Mouse (Mus musculus): ENCODE measurements around the gene Bsn. TPM values are rescaled to one million over a fixed set of nuclear protein-coding genes. Genes with fewer than 3 reads are reported as not detected.

The Bsn gene
- polyA plus RNA-seq, 1 experiment from 2014 or later, result 1.1 TPM

DNA sequence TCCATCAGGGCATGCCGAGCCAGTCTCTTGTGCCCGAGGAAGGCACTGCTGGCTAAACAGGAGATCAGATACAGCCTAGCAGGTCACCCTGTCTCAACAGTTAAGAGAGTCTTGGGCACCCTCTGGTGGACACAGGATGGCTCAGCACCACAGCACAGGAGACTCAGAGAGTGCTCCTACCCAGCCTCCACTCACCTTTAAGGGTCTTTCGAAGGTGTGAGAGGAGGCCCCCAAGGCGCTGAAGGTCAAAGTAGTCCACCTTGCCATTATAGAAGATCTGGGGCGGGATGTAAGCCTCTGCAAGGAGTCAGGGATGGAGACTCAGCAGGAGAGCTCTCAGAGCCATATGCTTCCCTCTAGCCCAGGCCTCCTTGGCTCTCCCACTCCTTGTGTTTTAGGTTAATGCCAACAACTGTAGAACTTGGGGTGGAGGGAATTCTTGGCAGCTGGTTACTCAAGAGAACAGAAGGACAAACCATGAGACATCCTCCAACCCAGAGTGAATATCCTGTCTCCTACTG, 124.6 kb downstream of the Bsn start:
- Histone ChIP-seq H3K9me3 (replicated peaks) (no peaks in the 10 kb centered on the region), H3K4me1 (no peaks in the 10 kb centered on the region), H3K4me3 (no peak overlapping the region), H3K36me3 (peaks cover 77% of the 10 kb centered on the region), H3K27ac (replicated peaks) (no peak overlapping the region), H3K27me3 (ENCODE audit: low read depth, poor library complexity, severe bottlenecking) (no peaks in the 10 kb centered on the region)
- WGBS, result 51% methylated on average over 5 of the region's 5 CpGs
- DNase-seq (ENCODE audit: low spot score), result peak; percentile 44

DNA sequence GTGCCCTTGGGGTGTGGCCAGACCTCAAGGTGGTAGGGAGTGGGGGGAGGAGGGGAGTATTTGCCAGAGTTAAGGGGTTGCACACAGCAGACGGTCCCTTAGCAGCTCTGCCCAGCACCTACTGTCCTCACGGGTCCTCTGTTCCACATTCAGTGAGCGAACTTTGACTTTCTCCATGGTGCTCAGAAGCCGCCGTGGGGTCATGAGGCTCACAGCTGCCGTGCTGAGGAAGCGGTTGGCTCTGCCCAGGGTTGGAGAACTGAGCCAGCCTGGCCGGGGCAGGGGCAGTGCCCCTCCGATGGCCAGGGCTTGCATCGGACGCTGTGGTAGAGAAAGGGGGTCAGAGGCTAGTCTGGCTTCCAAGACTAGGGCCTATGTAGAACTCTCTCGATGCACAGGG, 126.8 kb downstream of the Bsn start:
- no peaks in the 10 kb centered on the region for H3K4me1 ChIP-seq
- no peaks in the 10 kb centered on the region for H3K27me3 ChIP-seq (ENCODE audit: low read depth, poor library complexity, severe bottlenecking)
- H3K36me3 ChIP-seq, result peaks cover 80% of the 10 kb centered on the region
- no peak overlapping the region for H3K27ac ChIP-seq (replicated peaks)
- WGBS, result 93% methylated on average over 12 of the region's 12 CpGs
- H3K9me3 ChIP-seq (replicated peaks), result no peaks in the 10 kb centered on the region
- no peak for DNase-seq (ENCODE audit: low spot score)
- no peak overlapping the region for H3K4me3 ChIP-seq

DNA sequence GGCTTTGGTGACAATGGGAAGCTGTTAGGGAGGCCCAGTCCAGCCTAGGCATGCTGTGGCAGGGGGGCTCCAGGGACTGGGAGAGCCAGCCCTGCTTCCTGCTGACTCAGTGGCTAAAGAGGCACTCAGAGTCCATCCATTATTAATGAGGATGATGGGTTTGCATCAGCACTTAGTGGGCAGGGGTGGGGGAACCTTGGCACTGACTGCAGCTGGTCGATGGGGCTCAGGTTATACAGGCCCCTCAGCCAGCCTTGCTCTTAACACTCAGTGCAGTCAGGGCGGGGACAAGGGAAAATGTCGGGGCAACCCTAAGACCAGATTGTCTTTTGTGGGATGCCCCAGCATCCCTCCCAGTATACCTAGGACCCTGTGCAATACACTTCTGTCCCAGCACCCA, 128.0 kb downstream of the Bsn start:
- no peaks in the 10 kb centered on the region for H3K4me1 ChIP-seq
- H3K9me3 ChIP-seq (replicated peaks), result no peaks in the 10 kb centered on the region
- H3K27me3 ChIP-seq (ENCODE audit: low read depth, poor library complexity, severe bottlenecking), result no peaks in the 10 kb centered on the region
- peaks cover 91% of the 10 kb centered on the region for H3K36me3 ChIP-seq
- WGBS, result 91% methylated on average over 3 of the region's 3 CpGs
- H3K4me3 ChIP-seq, result no peak overlapping the region
- H3K27ac ChIP-seq (replicated peaks), result no peak overlapping the region
- DNase-seq (ENCODE audit: low spot score), result no peak

DNA sequence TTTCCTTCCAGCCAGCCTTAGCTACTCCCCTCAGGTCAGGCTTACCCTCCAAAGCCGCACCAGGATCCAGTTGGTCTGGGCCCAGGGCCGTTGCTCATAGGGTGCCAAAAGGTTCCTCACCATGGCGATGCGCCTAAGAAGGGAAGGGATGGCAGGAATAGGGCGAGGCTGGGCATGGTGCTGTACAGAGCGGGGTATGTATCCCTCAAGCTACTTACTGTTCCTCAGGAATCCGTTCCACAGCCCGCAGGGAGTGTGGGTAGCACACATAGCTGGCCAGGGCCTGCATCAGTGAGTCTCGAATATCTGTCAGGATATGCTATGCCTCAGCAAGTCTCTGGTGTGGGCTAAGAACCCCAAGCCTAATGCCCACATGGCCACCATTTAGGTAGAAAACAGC, 131.9 kb downstream of the Bsn start:
- Histone ChIP-seq H3K9me3 (replicated peaks) (no peaks in the 10 kb centered on the region), H3K27ac (replicated peaks) (no peak overlapping the region), H3K36me3 (peaks cover 96% of the 10 kb centered on the region), H3K4me3 (no peak overlapping the region), H3K4me1 (peaks cover 5% of the 10 kb centered on the region), H3K27me3 (ENCODE audit: low read depth, poor library complexity, severe bottlenecking) (no peaks in the 10 kb centered on the region)
- 95% methylated on average over 9 of the region's 9 CpGs for WGBS
- DNase-seq (ENCODE audit: low spot score), result no peak

DNA sequence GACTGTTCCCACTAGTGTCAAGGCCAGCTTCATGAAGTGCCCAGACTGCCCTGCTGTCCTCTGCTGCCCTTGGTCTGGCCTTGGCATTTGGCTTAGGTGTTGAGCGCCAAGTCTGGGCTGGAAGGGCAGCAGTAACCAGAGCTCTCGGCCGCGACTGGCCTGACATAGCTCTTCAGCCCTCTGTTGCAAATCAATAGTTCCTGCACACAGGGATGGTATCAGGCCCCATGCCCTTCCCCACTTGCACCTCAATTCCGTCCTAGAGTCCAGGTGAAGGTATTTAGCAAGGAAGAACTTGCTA, 133.0 kb downstream of the Bsn start:
- 93% methylated on average over 5 of the region's 5 CpGs for WGBS
- no peak overlapping the region for H3K4me3 ChIP-seq
- peaks cover 10% of the 10 kb centered on the region for H3K4me1 ChIP-seq
- no peak for DNase-seq (ENCODE audit: low spot score)
- H3K36me3 ChIP-seq, result peaks cover 88% of the 10 kb centered on the region
- H3K27ac ChIP-seq (replicated peaks), result no peak overlapping the region
- H3K27me3 ChIP-seq (ENCODE audit: low read depth, poor library complexity, severe bottlenecking), result no peaks in the 10 kb centered on the region
- no peaks in the 10 kb centered on the region for H3K9me3 ChIP-seq (replicated peaks)

DNA sequence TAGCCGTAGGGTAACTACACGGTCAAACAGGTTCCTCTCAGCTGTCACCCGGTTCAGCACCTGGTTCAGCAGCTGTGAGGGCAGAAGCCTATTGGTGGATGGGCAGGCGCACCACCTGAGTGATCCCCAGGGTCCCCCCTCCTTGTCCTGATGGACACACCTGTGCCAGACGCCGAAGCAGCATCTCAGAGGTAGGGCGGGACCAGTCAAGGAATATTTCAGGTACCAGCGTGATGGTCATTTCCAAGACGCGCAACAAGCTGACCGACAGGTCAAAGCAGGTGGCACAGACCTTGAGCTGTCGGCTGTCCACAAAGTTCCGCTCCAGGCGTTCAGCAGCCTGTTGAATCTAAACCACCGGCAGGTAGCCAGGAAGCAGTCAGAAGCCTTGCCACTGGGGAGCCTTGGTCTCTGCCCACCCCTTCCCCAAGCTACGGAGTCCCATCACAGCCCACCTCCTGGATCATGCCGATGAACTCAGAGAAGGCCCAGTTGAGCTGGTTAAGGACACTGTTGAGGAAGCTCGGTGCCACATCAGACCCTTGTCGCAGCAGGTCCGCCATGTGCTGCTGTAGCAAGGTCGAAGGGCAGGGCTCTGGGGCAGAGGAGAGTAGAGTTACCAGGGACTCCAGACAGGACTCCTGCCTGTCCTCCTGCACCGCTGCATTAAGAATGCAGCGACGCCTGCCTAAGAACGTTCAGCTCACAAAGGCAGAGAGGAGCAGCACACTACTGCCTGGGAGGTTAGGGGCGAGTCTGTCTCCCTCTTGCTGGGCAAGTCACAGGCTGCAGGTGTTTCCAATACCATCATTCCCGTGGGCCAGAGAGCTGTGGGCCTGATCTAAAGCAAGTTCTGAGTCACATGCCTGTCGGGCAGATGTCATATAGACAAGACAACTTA, 133.6 kb downstream of the Bsn start:
- DNase-seq (ENCODE audit: low spot score), result no peak
- peaks cover 88% of the 10 kb centered on the region for H3K36me3 ChIP-seq
- WGBS, result 80% methylated on average over 28 of the region's 28 CpGs

DNA sequence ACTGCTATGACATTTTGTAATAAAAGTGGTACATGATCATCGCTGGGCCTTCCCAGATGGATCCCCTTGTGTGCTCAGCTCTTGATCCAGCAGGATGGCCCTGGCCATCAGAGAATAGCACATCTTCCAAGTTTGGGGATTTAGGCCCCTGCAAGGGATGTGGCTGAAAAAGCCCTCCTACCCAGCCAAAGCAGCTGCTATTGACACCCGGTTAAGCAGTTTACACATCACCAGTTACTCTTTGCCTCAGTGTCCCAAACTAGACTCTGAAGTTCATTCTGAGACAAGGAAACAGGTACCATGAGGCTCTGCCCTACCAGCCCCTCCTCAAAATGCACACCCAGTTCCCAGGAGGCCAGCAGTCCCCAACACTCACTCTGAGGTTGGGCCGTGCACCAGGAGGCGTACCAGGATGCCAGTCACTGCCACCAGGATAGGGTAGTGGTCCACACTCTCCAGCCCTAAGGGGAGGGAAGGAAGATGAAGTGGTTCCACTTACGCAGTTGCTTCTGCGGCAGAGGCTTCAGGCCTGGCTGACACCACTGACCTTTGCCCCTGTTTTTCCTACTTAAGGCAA, 134.4 kb downstream of the Bsn start:
- Histone ChIP-seq H3K27ac (replicated peaks) (no peak overlapping the region), H3K27me3 (ENCODE audit: low read depth, poor library complexity, severe bottlenecking) (no peaks in the 10 kb centered on the region), H3K4me1 (peaks cover 10% of the 10 kb centered on the region), H3K9me3 (replicated peaks) (no peaks in the 10 kb centered on the region), H3K4me3 (no peak overlapping the region), H3K36me3 (peaks cover 92% of the 10 kb centered on the region)
- WGBS, result 88% methylated on average over 6 of the region's 6 CpGs
- no peak for DNase-seq (ENCODE audit: low spot score)

More for the DNA sequence above, 133.6 kb downstream of the Bsn start:
- peaks cover 10% of the 10 kb centered on the region for H3K4me1 ChIP-seq
- no peak overlapping the region for H3K27ac ChIP-seq (replicated peaks)
- no peaks in the 10 kb centered on the region for H3K27me3 ChIP-seq (ENCODE audit: low read depth, poor library complexity, severe bottlenecking)
- H3K4me3 ChIP-seq, result no peak overlapping the region
- no peaks in the 10 kb centered on the region for H3K9me3 ChIP-seq (replicated peaks)

DNA sequence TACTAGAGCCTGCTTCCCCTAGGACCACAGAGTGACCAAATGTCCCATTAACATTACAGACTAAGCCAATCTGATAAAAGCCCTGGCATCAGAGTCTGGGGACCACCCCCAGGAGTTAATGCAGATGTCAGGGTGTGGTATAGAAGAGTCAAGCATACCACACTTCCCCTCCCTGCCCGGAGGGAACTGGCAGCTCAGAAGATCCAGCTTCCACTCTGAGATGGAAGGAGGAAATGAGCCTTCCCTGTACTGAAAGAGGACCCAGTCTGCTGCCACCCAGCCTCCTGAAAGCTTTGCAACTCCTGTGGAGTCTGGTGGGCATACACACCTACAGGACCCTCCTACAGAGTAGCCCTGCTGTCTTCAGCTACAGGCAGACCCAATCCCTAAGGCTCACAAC, 135.1 kb downstream of the Bsn start:
- Histone ChIP-seq H3K27ac (replicated peaks) (no peak overlapping the region), H3K4me1 (peaks cover 13% of the 10 kb centered on the region), H3K27me3 (ENCODE audit: low read depth, poor library complexity, severe bottlenecking) (no peaks in the 10 kb centered on the region), H3K9me3 (replicated peaks) (no peaks in the 10 kb centered on the region), H3K36me3 (peaks cover 91% of the 10 kb centered on the region), H3K4me3 (no peak overlapping the region)
- no peak for DNase-seq (ENCODE audit: low spot score)
- WGBS, result 88% methylated on average over 1 of the region's 1 CpGs

DNA sequence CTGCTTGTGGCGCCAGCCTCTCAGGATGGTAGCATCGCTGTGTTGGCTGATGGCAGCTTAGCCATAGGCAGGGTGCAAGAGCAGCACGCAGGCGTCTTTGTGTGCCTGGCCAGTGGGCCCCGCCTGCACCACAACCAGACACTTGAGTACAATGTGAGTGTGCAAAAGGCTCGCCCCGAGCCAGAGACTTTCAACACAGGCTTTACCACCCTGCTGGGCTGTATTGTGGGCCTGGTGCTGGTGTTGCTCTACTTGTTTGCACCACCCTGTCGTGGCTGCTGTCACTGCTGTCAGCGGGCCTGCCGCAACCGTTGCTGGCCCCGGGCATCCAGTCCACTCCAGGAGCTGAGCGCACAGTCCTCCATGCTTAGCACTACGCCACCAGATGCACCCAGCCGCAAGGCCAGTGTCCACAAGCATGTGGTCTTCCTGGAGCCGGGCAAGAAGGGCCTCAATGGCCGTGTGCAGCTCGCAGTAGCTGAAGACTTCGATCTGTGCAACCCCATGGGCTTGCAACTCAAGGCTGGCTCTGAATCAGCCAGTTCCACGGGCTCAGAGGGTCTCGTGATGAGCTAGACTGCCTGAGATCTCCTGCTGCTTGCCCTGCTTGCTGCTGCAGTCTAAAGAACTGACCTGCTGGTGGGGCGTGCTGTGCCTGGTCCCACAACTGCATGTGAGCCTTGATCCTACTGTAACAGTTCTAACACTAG, 135.7 kb downstream of the Bsn start:
- Histone ChIP-seq H3K27me3 (ENCODE audit: low read depth, poor library complexity, severe bottlenecking) (no peaks in the 10 kb centered on the region), H3K36me3 (peaks cover 85% of the 10 kb centered on the region), H3K9me3 (replicated peaks) (no peaks in the 10 kb centered on the region), H3K4me1 (peaks cover 19% of the 10 kb centered on the region), H3K4me3 (no peak overlapping the region), H3K27ac (replicated peaks) (no peak overlapping the region)
- DNase-seq (ENCODE audit: low spot score), result no peak
- 91% methylated on average over 22 of the region's 22 CpGs for WGBS

DNA sequence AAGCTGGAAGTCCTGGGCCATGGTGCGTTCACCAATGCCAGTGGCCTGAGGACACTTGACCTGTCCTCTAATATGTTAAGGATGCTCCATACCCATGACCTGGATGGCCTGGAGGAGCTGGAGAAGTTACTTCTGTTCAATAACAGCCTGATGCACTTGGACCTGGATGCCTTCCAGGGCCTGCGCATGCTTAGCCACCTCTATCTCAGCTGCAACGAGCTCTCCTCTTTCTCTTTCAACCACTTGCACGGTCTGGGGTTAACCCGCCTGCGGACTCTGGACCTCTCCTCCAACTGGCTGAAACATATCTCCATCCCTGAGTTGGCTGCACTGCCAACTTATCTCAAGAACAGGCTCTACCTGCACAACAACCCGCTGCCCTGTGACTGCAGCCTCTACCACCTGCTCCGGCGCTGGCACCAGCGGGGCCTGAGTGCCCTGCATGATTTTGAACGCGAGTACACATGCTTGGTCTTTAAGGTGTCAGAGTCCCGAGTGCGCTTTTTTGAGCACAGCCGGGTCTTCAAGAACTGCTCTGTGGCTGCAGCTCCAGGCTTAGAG, 136.4 kb downstream of the Bsn start:
- 95% methylated on average over 15 of the region's 15 CpGs for WGBS
- H3K4me3 ChIP-seq, result no peak overlapping the region
- no peak for DNase-seq (ENCODE audit: low spot score)

DNA sequence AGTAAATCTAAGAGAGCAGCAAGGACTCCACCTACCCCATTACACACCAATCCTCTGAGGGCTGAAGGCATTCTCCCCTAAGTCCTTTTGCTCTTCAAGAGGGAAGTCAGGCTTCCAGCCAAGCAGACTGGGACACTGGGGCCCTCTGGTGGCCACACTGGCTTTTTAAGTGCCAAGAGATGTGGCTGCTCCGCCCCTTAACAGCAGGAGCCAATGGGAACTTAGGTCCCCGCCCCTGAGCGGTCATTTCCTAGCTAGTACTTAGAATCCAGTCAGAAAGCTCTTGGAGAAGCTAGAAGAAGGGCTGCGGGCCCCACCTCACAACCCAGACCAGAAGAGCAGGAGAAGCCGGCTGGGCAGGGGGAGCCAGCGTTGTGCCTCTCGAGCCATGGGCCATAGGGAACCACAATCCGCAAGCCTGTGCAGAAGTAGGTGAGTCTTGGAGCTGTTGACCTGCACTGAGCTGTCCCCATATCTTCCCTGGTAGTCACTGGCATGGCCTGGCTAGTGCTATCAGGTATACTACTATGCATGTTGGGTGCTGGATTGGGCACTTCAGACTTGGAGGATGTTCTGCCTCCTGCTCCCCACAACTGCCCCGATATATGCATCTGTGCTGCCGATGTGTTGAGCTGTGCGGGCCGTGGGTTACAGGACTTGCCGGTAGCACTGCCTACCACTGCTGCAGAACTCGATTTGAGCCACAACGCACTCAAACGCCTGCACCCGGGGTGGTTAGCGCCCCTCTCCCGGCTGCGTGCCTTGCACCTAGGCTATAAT, 137.1 kb downstream of the Bsn start, which contains the start of gene Amigo3:
Gene Amigo3 (plus strand): TSS at position 275 of the 780 bp plus-strand sequence.
- WGBS, result 58% methylated on average over 20 of the region's 20 CpGs
- Histone ChIP-seq H3K4me1 (peaks cover 27% of the 10 kb centered on the region), H3K36me3 (peaks cover 71% of the 10 kb centered on the region), H3K4me3 (peak within 1 kb of the TSS; percentile 35), H3K27ac (replicated peaks) (no peak within 1 kb of the TSS), H3K27me3 (ENCODE audit: low read depth, poor library complexity, severe bottlenecking) (no peaks in the 10 kb centered on the region), H3K9me3 (replicated peaks) (no peaks in the 10 kb centered on the region)
- DNase-seq (ENCODE audit: low spot score), result peak; percentile 93

More for the DNA sequence above, 136.4 kb downstream of the Bsn start:
- Histone ChIP-seq H3K36me3 (peaks cover 77% of the 10 kb centered on the region), H3K9me3 (replicated peaks) (no peaks in the 10 kb centered on the region), H3K27ac (replicated peaks) (no peak overlapping the region), H3K4me1 (peaks cover 20% of the 10 kb centered on the region), H3K27me3 (ENCODE audit: low read depth, poor library complexity, severe bottlenecking) (no peaks in the 10 kb centered on the region)

DNA sequence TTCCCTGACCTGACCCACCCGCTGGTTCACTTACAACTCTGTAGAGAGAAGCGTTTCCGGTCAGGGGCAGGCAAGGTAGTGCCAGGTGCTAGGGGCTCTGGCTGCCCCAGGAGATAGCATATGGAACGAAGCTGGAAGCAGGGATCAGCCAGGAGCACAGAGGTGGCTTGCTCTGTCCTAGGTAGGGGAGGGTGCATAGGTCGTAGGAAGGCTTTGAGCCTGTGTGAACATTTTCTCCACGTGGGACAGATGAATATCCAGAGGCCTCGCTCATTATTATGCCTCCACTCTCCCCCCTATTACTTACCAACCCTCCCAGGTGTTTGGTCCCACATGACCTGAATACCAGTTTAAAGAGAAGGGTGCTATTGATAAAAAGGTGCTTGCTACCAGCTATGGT, 137.8 kb downstream of the Bsn start:
- Histone ChIP-seq H3K4me1 (peaks cover 33% of the 10 kb centered on the region), H3K36me3 (peaks cover 67% of the 10 kb centered on the region), H3K9me3 (replicated peaks) (no peaks in the 10 kb centered on the region), H3K4me3 (no peak overlapping the region), H3K27me3 (ENCODE audit: low read depth, poor library complexity, severe bottlenecking) (no peaks in the 10 kb centered on the region), H3K27ac (replicated peaks) (no peak overlapping the region)
- WGBS, result 73% methylated on average over 7 of the region's 7 CpGs
- no peak for DNase-seq (ENCODE audit: low spot score)

Measured in midbrain, embryonic 10.5 days (tissue).